Mouse (Mus musculus): ENCODE results near the gene 4931422A03Rik.
"Not testable (repeated sequence)": the region's sequence is repeated elsewhere in the genome, so short reads cannot be mapped to it uniquely, and the experiment has no call there.

The 4931422A03Rik gene

GRCm38 (mm10) chr2:104027458-104028138 is 563 bp downstream of the 4931422A03Rik start, which contains the start of gene Fbxo3:
TSS of gene Fbxo3 (plus strand) at chr2:104027721.
- DNase-seq (ENCODE audit: extremely low spot score, low spot score) = peak; percentile 93

- no peak for DNase-seq (ENCODE audit: extremely low spot score, low spot score)
These were observed 3.5 kb downstream of the 4931422A03Rik start for GRCm38 (mm10) chr2:104024656-104025055.

- DNase-seq (ENCODE audit: extremely low spot score, low spot score) = no peak
These were observed 5.1 kb downstream of the 4931422A03Rik start for GRCm38 (mm10) chr2:104023096-104023495.

DNA sequence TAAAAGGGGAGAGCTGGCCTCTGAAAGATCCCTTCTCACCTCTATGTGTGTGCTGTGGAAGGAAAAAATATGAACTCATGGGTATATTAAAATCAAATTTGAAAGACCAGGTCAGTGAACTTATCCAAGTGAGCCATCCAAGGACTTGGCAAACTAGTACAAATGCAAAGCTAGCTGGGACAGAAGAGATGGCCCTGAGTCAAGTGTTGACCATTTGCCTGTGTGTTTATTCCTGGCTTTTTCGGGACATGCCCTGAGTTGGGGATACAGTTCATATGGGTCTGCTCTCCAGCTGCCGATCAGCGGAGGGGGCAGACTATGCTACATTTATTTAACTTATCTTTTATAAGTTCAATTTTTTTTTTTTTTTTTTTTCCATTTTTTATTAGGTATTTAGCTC is 19.3 kb downstream of the 4931422A03Rik start:
- not testable (repeated sequence) for DNase-seq (ENCODE audit: extremely low spot score, low spot score)

GRCm38 (mm10) chr2:104007793-104008519 is 20.2 kb downstream of the 4931422A03Rik start:
- no peak for DNase-seq (ENCODE audit: extremely low spot score, low spot score)

DNA sequence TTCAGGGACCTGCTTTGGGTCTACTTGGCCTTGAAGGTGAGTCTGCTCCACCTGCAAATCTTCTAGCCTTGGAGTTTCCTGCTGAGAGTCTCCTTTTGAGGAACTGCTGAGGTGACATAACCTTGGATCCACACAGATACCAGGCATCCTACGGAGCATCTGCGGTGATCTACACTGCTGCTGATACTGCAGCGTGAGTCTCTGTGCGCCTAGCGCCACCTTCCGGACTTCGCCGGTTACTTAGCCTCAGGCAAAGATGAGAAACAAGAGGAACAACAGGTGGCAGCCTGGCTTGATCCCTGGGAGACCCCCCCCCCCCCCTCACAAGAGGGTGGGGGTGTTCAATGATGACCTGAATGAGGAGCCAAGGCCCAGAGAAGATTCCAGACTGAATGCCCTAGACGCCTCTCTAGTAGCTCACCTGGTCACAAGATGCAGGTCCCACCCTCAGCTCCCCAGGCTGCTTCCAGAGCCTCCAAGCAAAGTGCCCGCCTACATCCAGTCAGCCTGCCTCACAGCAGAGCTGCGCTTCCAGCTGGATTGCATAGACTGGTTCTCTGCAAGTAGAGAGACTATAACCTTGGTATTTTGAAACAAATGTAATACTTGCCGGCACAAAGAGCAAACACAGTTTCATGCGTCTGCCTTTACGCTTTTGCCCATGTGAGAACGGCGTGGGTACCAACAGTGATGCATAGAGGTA is 25.3 kb downstream of the 4931422A03Rik start:
- DNase-seq (ENCODE audit: extremely low spot score, low spot score) = peak; percentile 36

GRCm38 (mm10) chr2:104001861-104002260 is 26.3 kb downstream of the 4931422A03Rik start:
- DNase-seq (ENCODE audit: extremely low spot score, low spot score) = no peak

DNA sequence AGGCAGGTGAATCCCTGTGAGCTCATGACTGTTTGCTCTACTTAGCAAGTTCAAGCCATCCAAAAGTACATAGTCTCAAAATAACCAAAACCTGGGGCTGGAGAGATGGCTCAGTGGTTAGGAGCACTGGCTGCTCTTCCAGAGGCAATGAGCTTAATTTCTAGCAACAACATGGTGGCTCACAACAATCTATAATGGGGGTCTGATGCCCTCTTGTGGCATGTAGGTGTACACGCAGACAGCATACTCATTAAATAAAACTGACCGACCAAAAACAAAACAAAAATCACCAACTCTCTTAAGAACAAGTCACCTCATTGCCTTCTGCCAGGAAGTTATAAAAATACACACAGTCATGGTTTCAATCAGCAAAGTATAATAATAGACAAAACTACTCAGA is 27.1 kb downstream of the 4931422A03Rik start:
- no peak for DNase-seq (ENCODE audit: extremely low spot score, low spot score)

DNA sequence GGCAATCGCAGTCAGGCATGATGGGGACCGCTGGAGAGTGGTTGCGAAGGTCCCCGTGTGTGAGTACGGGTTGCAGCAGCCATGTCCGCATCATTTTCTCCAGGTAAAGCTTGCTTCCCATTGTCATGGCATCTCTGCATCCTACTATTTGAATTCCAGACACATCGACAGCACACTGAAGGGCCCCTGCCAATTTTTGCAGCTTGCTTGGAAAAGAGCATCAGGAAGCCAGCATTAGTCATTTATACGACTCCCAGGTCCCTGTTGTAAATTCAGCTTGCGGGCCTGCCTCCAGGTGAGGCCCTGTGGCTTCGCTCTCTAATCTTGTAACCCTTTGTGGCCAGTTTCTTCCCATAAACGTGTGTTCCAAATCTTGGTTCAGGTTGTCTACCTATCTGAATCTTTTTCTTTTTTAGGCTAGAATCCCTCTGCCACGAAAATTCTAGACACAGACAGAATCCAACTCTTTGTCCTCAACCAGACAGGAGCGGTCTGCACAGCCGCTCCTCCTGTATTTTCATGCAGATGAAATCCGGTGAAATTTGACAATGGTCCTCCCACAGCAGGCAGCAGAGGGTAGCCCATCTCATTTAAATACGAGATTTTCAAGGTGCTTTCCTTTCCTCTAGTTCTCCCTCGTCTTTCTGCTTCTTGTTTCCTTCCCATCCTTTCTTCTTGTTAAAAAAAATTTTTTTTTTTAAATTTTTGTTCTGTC is 35.4 kb downstream of the 4931422A03Rik start:
- DNase-seq (ENCODE audit: extremely low spot score, low spot score) = no peak

DNA sequence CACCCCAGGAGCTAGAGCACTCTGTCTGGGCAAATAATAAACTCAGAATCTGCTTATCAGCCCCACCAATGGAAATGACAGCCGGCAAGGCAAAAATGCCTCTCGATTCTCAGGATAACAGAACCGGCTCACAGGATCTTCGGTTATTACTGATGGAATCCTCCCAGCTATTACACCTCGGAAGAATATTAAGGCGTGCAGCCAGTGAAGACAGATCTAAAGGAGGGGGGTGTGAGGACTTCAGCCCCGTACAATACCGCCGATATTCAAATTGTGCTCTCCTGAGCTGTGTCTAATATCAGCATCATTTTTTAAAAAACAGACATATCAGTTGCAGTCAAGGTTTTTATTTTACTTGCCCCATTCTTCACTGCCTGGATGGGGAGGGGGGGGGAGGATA is 36.0 kb downstream of the 4931422A03Rik start:
- DNase-seq (ENCODE audit: extremely low spot score, low spot score) = no peak

- no peak for DNase-seq (ENCODE audit: extremely low spot score, low spot score)
These were observed 36.9 kb downstream of the 4931422A03Rik start for GRCm38 (mm10) chr2:103991303-103991702.

GRCm38 (mm10) chr2:103989724-103990123 is 38.4 kb downstream of the 4931422A03Rik start:
- no peak for DNase-seq (ENCODE audit: extremely low spot score, low spot score)

DNA sequence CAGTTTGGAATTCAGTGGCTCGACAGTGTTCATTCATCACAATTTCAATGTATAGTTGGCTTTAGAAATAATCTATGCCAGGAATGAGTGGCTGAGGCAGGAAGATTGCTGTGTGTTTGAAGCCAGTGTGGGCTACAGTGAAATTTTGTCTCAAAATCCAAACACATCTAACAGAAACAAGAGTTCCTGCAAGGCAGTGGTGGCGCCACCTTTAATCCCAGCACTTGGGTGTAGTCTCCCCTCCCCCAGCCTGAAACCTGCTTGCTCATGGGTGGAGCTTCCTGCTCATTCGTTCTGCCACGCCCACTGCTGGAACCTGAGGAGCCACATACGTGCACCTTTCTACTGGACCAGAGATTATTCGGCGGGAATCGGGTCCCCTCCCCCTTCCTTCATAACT is 40.6 kb downstream of the 4931422A03Rik start:
- DNase-seq (ENCODE audit: extremely low spot score, low spot score) = not testable (repeated sequence)

GRCm38 (mm10) chr2:103983146-103983545 is 45.0 kb downstream of the 4931422A03Rik start:
- no peak for DNase-seq (ENCODE audit: extremely low spot score, low spot score)

DNA sequence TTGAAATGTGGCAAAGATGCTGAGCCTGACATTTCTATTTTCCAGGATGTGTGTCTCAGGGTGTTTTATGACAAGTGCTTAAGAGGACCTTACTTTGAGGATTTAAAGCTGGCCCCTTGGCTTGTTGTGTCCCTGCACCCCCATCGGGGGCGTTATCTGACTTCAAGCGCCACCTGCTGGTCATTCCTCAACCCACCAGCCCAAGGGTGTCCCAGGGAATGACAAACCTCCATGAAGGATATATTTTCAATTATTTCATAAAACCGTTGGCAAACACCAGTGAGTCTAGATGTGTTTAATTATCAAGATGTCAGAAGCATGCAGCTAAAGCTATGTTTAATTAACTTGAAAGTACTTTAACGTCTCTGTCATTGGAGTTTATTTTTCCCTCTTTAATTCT is 45.9 kb downstream of the 4931422A03Rik start:
- DNase-seq (ENCODE audit: extremely low spot score, low spot score) = peak; percentile 71

- no peak for DNase-seq (ENCODE audit: extremely low spot score, low spot score)
These were observed 50.4 kb downstream of the 4931422A03Rik start for GRCm38 (mm10) chr2:103977716-103978115.

GRCm38 (mm10) chr2:103977216-103977615 is 50.9 kb downstream of the 4931422A03Rik start:
- no peak for DNase-seq (ENCODE audit: extremely low spot score, low spot score)

DNA sequence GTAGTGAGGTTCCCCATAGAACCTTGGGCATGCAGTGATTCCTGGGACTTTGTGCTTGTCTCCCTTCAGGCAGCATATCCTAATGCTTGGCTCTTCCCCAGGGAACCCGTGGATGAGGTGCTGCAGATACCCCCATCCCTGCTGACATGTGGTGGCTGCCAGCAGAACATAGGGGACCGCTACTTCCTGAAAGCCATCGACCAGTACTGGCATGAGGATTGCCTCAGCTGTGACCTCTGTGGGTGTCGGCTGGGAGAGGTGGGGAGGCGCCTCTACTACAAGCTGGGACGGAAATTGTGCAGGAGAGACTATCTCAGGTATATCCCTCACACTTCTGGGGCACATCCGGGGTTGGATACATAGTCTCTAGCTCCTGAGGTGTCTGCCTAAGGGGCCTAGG is 52.3 kb downstream of the 4931422A03Rik start:
- no peak for DNase-seq (ENCODE audit: extremely low spot score, low spot score)

DNA sequence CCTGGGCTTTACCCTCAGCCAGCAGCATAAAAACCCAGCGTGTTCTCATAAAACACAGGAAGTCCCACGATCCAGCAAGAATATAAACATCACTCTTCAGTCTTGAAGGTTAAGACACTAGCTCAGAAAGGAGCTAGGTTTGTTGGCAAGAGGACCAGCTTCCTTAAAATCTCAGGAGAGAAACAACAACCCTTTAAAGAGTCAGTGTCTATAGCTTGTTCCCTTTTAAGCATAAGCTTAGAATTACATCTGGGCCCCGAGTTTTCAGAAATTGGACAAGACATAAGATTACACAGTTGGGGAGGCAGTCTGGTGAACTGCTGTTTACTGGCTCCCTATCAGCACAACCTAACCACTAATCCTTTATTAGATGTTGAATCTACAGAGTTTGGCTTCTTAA is 56.3 kb downstream of the 4931422A03Rik start:
- no peak for DNase-seq (ENCODE audit: extremely low spot score, low spot score)

- peak; percentile 38 for DNase-seq (ENCODE audit: extremely low spot score, low spot score)
These were observed 57.1 kb downstream of the 4931422A03Rik start for GRCm38 (mm10) chr2:103970791-103971649.

Measured in neural tube, embryonic 10.5 days (tissue).